Mouse (Mus musculus): ENCODE results near the gene Alg6. TPM values are rescaled to one million over a fixed set of nuclear protein-coding genes. Genes with fewer than 3 reads are reported as not detected.

Alg6 gene
- 18.5 and 19.0 TPM in 2 replicates for polyA plus RNA-seq (2016; fragmentation: Nextera tagmentation; extraction: Ambion mirVana)

DNA sequence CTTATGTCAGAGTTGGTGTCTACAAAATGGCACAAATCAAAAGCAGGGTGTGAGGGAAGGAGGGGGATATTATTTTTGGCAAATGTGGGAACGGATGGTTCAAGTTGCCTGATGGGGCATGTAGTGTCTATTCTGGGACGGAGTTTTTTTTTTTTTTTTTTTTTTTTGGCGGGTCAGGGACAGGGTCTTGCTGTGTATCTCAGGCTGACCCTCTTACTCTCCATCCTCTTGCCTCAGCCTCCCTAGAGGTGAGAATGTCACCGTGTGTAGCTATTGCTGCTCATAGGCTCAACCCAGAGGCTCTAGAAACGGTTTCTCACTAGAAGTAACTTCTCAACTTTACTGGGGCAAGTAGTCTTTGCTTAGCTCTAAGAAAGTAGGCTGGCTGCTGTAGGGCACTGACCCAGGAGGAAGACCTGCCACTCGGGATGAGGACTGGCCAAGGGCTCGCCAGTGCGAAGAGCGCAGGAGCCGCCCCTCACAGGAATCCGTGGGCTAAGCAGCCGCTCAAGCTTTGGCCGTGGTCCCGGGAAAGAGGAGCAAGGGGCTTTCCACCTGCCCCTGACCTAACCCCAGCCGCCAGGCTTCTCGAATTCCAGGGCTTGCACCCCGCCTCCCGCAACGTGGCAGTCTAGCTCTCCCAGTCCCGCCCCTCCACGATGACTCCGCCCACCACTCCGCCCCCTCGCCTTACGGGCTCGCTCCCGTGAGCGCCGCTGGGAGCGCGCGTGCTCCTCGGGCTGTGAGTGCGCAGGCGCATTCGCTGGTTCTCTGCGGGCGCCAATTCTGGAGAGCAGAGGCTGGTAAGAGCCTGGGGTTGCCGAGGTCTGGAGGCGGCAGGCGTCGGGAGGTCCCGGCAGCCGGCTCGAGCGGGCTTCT, at the start of gene Alg6:
TSS of gene Alg6 (plus strand) at position 761 of the 879 bp plus-strand sequence.
- Histone ChIP-seq H3K36me3 (peaks cover 11% of the 10 kb centered on the region), H3K4me3 (peak within 1 kb of the TSS; percentile 73), H3K27ac (peak within 1 kb of the TSS; percentile 94), H3K9me3 (replicated peaks) (no peaks in the 10 kb centered on the region), H3K27me3 (ENCODE audit: low read depth, poor library complexity, severe bottlenecking) (no peaks in the 10 kb centered on the region), H3K4me1 (peaks cover 11% of the 10 kb centered on the region)
- DNase-seq (ENCODE audit: low spot score) = peak; percentile 100
- 3% methylated on average over 46 of the region's 46 CpGs for WGBS

- no peak overlapping the region for H3K4me3 ChIP-seq
- 90% methylated on average over 7 of the region's 7 CpGs for WGBS
Observed at GRCm38 (mm10) chr4:99670203-99670851, 45.1 kb upstream of the Alg6 start.

GRCm38 (mm10) chr4:99675191-99675590, 40.3 kb upstream of the Alg6 start:
- no peaks in the 10 kb centered on the region for H3K27me3 ChIP-seq (ENCODE audit: low read depth, poor library complexity, severe bottlenecking)
- no peaks in the 10 kb centered on the region for H3K4me1 ChIP-seq
- no peak overlapping the region for H3K4me3 ChIP-seq
- H3K36me3 ChIP-seq = no peaks in the 10 kb centered on the region
- H3K27ac ChIP-seq = no peak overlapping the region
- no peak for DNase-seq (ENCODE audit: low spot score)
- no peaks in the 10 kb centered on the region for H3K9me3 ChIP-seq (replicated peaks)

More at GRCm38 (mm10) chr4:99670203-99670851, 45.1 kb upstream of the Alg6 start:
- DNase-seq (ENCODE audit: low spot score) = no peak
- peaks cover 21% of the 10 kb centered on the region for H3K27me3 ChIP-seq (ENCODE audit: low read depth, poor library complexity, severe bottlenecking)
- H3K9me3 ChIP-seq (replicated peaks) = no peaks in the 10 kb centered on the region
- H3K27ac ChIP-seq = no peak overlapping the region
- H3K36me3 ChIP-seq = no peaks in the 10 kb centered on the region
- H3K4me1 ChIP-seq = no peaks in the 10 kb centered on the region

DNA sequence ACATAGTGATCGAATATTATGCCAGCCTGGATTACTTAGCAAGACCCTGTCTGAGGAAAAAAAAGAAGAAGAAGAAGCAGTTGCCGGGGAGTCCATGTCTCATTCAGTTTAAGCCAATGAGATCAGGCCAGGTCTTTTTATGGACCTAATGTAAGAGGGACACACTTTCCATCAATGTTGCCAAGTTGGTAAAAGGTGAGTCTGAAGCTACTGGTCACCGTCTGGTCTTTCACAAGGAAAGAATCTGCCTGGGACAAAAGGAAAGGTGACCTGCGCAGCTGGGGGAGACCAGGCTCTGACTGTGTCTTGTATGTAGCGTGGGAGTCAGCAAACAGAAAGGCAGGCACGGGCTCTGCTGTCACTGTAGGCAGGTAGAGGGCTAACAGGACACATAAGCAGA, 31.5 kb upstream of the Alg6 start:
- Histone ChIP-seq H3K9me3 (replicated peaks) (no peaks in the 10 kb centered on the region), H3K4me1 (no peaks in the 10 kb centered on the region), H3K27me3 (ENCODE audit: low read depth, poor library complexity, severe bottlenecking) (no peaks in the 10 kb centered on the region), H3K27ac (no peak overlapping the region), H3K4me3 (no peak overlapping the region), H3K36me3 (no peaks in the 10 kb centered on the region)
- WGBS = 89% methylated on average over 6 of the region's 6 CpGs
- no peak for DNase-seq (ENCODE audit: low spot score)

- no peaks in the 10 kb centered on the region for H3K36me3 ChIP-seq
- H3K4me1 ChIP-seq = no peaks in the 10 kb centered on the region
- H3K27ac ChIP-seq = no peak overlapping the region
- DNase-seq (ENCODE audit: low spot score) = no peak
- WGBS = 61% methylated on average over 5 of the region's 5 CpGs
- H3K27me3 ChIP-seq (ENCODE audit: low read depth, poor library complexity, severe bottlenecking) = no peaks in the 10 kb centered on the region
- no peaks in the 10 kb centered on the region for H3K9me3 ChIP-seq (replicated peaks)
- no peak overlapping the region for H3K4me3 ChIP-seq
Observed at GRCm38 (mm10) chr4:99686308-99686707, 29.2 kb upstream of the Alg6 start.

DNA sequence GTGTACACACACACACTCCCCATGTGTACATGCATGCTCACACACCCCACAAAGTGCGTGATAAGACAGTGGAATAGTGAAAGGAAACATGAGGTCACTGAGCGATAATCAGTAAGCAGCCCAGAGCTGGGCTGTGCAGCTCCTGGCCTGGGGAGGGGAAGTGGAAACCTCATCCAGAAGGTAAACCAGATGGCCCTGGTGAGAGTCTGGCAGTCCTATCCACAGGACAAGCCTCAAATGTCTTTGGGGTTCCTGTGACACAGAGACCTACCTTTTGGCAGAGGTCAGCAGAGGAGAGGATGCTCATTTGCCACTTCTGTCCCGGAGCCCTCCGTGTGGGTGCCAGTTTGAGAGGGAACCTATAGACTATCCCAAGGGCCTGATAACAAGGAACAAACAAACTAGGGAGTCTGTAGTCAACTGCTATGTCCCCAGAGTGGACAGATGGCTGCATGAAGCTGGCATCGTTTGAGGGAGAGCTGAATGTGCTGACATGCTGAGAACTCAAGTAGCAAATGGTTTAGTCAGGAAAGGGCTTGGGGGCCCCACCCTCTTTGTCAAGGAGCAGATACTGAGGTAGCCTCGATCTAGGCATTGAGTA, 2.8 kb upstream of the Alg6 start:
- Histone ChIP-seq H3K9me3 (replicated peaks) (no peaks in the 10 kb centered on the region), H3K4me3 (no peak overlapping the region), H3K27ac (no peak overlapping the region), H3K4me1 (peaks cover 11% of the 10 kb centered on the region), H3K27me3 (ENCODE audit: low read depth, poor library complexity, severe bottlenecking) (no peaks in the 10 kb centered on the region), H3K36me3 (no peaks in the 10 kb centered on the region)
- DNase-seq (ENCODE audit: low spot score) = no peak
- WGBS = 83% methylated on average over 6 of the region's 6 CpGs

- WGBS = 89% methylated on average over 6 of the region's 6 CpGs
- DNase-seq (ENCODE audit: low spot score) = no peak
- Histone ChIP-seq H3K9me3 (replicated peaks) (no peaks in the 10 kb centered on the region), H3K36me3 (peaks cover 3% of the 10 kb centered on the region), H3K27me3 (ENCODE audit: low read depth, poor library complexity, severe bottlenecking) (no peaks in the 10 kb centered on the region), H3K4me3 (no peak overlapping the region), H3K4me1 (peaks cover 11% of the 10 kb centered on the region), H3K27ac (no peak overlapping the region)
Observed at GRCm38 (mm10) chr4:99713971-99714370, 1.5 kb upstream of the Alg6 start.

DNA sequence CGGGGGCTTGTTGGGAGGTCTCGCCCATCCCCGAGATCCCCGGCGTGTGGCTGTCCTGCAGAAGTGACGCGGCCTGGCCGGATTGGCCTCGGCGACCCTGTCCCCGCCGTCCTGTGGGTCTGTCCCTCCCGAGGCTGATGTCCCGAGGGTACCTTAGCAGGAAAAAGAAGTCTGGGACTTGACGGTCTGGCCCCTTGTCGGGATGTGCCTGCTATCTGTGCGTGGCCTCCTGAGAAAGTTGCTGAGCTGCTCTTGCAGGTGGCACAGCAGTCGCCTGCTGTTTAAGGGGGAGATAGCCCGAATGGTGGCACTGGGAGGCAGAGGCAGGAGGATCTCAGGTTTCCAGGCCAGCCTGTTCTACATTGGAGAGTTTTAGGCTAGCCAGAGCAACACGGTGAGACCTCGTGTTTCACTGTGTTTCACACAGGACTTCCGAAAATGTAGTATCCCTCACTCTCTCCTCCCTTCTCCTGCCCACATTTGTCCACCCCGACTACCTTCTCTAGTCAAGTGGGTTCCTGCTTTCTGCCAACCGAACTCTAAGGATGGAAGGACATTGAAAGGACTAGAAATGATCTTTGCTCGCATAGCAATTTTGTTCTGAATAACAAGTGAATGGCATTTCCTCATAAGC, 436 bp downstream of the Alg6 start:
- no peaks in the 10 kb centered on the region for H3K9me3 ChIP-seq (replicated peaks)
- H3K4me1 ChIP-seq = peaks cover 11% of the 10 kb centered on the region
- 29% methylated on average over 25 of the region's 25 CpGs for WGBS
- DNase-seq (ENCODE audit: low spot score) = no peak
- H3K27me3 ChIP-seq (ENCODE audit: low read depth, poor library complexity, severe bottlenecking) = no peaks in the 10 kb centered on the region
- peak overlapping the region; percentile 73 for H3K4me3 ChIP-seq
- peak overlapping the region; percentile 94 for H3K27ac ChIP-seq
- peaks cover 18% of the 10 kb centered on the region for H3K36me3 ChIP-seq

DNA sequence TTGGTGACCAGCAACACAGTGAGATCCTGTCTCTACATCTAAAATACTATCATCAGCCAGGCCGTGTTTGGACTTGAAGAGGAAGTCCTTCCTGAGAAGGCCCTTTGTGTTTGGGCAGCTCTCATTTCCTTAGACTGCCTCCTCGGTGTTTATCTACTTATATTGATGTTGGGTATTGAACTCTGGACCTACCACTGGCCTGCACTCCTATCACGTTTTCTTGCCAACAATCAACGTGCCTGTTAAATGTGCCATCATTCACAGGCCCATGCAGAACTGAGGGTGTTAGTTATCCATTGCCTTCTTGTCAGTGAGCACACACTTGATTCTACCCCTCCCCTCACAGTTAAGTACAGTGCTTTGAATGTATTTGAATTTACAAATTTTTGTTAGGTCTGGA, 2.4 kb downstream of the Alg6 start:
- Histone ChIP-seq H3K4me1 (peaks cover 11% of the 10 kb centered on the region), H3K4me3 (no peak overlapping the region), H3K27ac (no peak overlapping the region), H3K9me3 (replicated peaks) (no peaks in the 10 kb centered on the region), H3K27me3 (ENCODE audit: low read depth, poor library complexity, severe bottlenecking) (no peaks in the 10 kb centered on the region), H3K36me3 (peaks cover 23% of the 10 kb centered on the region)
- 84% methylated on average over 4 of the region's 4 CpGs for WGBS
- no peak for DNase-seq (ENCODE audit: low spot score)

DNA sequence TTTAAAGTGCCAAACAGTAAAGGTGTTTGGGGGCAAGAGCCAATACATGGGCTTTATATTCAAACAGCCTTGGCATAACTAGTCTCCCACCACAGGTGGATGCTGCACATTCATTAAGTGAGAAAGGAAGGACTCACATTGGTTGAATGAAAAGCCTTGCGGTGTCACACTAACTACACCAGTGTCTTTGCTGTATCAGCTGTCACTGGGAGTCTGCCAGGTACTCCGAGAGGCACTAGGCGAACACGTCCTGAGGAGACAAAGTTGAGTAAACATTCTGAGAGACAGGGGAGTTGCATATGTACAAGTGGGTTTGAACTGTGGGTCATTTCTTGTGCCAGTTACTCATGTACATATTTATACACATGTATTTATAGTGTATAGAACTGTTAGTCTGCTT, 8.9 kb downstream of the Alg6 start:
- Histone ChIP-seq H3K4me3 (no peak overlapping the region), H3K27ac (no peak overlapping the region), H3K9me3 (replicated peaks) (no peaks in the 10 kb centered on the region), H3K36me3 (peaks cover 53% of the 10 kb centered on the region), H3K4me1 (no peaks in the 10 kb centered on the region), H3K27me3 (ENCODE audit: low read depth, poor library complexity, severe bottlenecking) (no peaks in the 10 kb centered on the region)
- DNase-seq (ENCODE audit: low spot score) = no peak
- 98% methylated on average over 4 of the region's 4 CpGs for WGBS

DNA sequence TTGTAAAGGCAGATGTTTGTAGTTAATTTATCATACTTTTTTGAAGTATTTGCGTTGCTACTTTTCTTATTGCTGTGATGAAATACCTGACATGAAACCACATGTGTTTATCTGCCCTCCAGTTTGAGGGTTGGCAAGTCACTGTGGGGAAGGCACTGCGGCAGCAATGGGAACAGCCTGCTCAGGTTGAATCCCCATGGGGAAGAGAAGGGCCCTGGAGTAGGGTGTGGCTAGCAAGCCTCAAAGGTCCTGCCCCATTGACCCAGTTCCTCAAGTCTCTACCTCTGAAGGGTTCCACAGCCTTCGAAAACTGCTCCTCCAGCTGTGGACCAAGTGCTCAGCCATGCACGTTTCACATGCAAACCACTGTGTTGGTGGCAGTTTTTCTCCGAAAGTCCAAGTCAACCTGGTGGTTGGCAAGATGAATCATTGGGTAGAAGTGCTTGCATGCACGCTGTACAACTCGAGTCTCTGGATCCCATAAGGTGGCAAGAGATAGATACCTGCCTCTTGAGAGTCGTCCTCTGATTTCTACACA, 10.5 kb downstream of the Alg6 start:
- Histone ChIP-seq H3K27me3 (ENCODE audit: low read depth, poor library complexity, severe bottlenecking) (no peaks in the 10 kb centered on the region), H3K4me1 (no peaks in the 10 kb centered on the region), H3K4me3 (no peak overlapping the region), H3K27ac (no peak overlapping the region), H3K9me3 (replicated peaks) (no peaks in the 10 kb centered on the region), H3K36me3 (peaks cover 58% of the 10 kb centered on the region)
- 95% methylated on average over 8 of the region's 8 CpGs for WGBS
- DNase-seq (ENCODE audit: low spot score) = no peak

GRCm38 (mm10) chr4:99739836-99740235, 24.4 kb downstream of the Alg6 start:
- H3K9me3 ChIP-seq (replicated peaks) = no peaks in the 10 kb centered on the region
- WGBS = 62% methylated on average over 7 of the region's 7 CpGs

More at GRCm38 (mm10) chr4:99739836-99740235, 24.4 kb downstream of the Alg6 start:
- Histone ChIP-seq H3K4me3 (no peak overlapping the region), H3K4me1 (peaks cover 7% of the 10 kb centered on the region), H3K36me3 (peaks cover 6% of the 10 kb centered on the region; the same call in 1 of the 2 replicates), H3K27ac (peak overlapping the region; percentile 25), H3K27me3 (ENCODE audit: low read depth, poor library complexity, severe bottlenecking) (no peaks in the 10 kb centered on the region)
- no peak for DNase-seq (ENCODE audit: low spot score)

All from limb, embryonic 10.5 days (tissue).